Mouse (Mus musculus) heart, adult 11 months (tissue): ENCODE data around the gene Erp44.

ENCODE experiments used
- DNase-seq: peaks from one replicate; pipeline ENCODE4 v3.0.0; 2022

The Erp44 gene

DNA sequence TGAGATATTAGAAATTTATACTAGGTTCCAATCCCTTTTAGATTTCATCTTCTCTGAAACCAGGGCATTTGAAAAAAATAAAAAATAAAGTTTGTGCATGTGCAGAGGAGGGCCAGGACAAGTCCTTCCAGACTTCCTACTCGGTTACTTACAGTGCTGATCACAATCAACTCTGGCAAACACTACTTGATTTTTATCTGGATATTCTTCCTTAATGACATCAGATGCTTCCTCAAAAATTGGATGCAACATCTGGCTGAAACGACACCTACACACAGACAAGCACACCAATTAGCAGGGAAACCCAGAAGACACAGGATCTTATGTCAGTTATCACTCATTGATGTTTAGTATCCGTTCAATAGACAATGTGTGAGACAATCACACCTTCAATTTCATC lies 42.6 kb downstream of the Erp44 start:
- DNase-seq: no peak

DNA sequence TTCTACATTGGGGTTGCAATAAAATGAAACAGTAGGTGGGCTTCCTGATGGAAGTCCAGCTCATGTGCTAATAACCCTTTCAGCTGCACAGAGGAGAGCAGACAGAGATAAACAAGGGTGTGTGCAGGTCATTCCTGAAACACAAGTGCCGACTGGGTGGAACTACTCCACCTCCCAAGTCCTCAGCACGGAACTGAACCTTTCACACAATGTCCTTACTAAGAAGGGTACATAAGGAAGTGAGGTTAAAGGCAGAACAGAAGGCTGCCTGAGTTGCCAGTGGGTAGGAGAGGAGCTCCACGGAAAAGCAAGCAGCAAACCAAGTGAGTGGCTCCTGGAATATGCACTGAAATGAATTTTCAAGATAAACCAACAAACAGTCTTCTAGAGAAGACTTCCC lies 52.6 kb downstream of the Erp44 start:
- no peak for DNase-seq

DNA sequence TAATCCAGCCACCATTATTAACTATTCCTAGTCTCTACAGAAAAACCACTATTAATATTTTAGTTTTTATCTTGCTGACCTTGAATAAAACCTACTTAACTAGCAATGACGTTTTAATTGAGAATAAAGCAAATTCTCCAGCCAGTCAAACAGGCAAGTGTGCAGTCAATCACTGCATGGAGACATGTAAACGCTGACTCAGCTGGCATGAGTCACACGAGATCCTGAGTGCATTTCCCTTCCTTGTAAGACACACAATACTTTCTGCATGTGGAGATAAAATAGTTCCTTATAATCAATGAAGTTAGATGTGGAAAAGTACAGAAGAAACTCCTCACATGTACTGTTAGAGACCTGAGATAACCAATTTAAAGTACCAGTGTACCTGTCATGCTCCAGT lies 53.8 kb downstream of the Erp44 start:
- no peak for DNase-seq

DNA sequence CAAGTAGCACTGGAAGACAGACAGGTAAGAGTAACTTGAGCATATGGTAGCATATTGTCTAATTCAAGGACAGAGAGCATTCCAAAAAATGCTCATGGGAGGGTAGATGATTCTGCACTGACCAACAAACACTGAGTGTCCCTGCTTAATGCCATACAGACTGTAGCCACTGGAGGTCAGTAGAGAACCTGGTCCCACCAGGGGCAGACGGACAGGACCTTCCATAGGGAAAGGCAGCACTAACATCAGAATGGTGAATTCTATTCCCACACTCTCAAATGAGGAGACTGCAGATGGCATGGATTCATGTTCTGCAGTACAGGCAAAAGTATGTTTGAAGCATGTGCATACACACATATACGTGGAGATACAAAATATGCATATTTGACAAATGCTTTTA lies 54.2 kb downstream of the Erp44 start:
- peak; percentile 90 for DNase-seq

DNA sequence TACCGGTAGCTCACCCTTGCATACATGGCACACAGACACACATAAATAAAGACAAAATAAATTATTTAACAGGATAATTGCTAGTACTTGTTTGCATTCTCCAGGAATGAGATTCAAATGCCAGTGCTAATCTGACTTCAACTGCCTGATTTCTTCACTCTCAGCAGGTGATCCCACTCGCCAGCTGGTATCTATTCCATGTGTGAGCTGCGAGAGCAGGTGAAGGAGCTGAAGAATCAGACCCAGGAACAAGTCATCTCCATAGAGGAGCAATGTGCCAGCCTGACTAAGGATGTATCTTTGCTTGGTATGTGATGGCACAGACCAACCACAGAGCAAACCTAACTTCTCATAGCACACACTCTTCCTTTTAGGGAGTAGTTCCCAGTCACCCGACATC lies 75.8 kb downstream of the Erp44 start:
- no peak for DNase-seq

DNA sequence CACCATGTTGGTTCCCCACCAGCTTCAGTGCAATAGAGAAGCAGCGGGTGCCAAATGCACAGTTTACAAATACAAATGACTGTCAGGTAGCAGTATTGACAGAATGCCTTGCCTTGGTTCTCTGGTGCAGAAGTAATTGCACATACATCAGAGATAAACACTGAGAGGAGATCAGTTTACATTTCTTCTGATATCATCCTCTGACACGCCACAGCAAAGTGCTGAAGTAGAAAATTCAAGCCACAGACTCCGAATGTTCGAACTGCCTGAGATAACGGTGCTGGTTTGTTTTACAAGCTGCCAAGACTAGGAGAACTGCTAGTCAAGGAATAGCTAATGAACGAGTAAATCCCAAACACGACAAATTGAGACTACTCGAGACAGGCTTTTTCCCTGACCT lies 80.9 kb downstream of the Erp44 start:
- peak; percentile 68 for DNase-seq

DNA sequence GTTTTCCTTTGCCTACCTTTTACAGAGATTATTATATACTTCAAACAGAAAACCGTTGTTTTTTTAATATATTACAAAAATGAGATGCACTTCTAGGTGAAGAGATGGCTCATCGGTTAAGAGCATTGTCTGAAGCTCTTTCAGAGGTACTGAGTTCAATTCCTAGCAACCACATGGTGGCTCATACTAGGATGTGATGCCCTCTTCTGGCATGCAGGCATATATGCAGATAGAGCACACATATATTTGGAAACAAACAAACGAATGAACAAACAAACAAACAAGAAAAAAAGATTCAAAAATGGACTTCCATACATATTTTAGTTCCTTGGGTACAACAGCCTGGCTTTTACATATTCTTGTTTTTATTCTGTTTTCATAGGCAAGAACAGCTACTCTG lies 81.4 kb downstream of the Erp44 start:
- DNase-seq: no peak

DNA sequence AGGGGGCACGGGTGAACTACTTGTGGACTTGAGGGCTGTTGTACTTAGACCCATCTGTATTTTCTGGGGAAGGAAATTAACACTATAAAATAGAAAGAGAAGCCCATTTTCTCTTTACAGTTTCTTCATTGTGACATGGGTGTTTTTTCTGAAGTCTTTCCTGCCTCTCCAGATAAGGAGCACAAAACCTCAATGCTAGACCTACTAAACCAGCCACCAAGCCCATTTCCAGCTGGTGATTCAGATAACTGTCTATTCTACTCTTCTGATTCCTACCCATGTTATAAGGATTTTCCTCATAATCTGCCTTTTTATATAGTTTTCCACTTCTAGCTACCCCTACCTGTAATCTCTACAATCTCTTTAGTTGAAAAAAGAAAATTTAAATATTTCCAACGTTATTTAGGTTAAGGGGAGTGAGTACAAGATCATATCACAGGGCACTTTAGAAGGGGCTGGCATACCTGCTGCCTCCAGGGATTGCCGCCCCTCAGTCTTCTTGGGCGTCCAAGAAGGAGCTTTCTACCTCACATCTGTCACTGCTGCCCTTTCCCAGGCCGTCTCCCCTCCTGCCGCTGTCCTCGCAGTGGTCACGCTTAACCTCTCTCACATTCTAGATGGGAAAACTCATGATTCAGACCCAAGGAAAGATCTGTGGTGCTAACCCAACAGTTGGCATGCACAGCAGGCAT lies 97.1 kb downstream of the Erp44 start:
- no peak for DNase-seq

DNA sequence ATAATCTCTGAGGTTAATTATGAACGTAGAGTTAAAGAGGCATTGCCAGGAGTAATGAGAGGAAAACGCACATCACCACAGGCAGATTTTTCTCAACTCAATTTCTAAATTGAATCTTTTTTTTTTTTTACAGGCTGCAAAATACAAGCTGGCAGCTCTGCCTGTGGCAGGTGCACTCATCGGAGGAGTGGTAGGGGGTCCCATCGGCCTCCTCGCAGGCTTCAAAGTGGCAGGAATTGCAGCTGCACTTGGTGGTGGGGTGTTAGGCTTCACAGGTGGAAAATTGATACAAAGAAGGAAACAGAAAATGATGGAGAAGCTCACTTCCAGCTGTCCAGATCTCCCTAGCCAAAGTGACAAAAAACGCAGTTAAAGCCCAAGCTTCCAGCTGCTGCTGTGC lies 98.0 kb downstream of the Erp44 start:
- no peak for DNase-seq

DNA sequence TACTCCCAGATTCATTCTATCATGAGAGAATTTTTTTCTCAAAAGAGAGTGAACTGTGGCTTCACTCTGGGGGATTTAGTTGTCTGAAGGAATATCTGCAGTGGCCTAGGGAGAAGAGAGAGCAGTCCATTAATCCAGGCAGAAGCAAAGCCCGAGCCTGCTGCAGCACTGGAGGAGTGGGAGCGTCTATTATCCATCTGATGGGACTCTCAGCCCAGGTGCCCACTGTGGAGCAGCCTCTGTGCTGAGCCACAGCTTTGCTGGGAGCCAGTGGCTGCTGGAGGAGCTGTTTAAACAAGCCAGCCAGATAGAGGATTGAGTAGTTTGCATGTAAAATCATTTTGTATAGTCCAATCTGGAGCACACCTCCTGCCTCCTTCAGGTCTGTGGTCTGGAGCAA lies 98.4 kb downstream of the Erp44 start:
- DNase-seq: no peak

DNA sequence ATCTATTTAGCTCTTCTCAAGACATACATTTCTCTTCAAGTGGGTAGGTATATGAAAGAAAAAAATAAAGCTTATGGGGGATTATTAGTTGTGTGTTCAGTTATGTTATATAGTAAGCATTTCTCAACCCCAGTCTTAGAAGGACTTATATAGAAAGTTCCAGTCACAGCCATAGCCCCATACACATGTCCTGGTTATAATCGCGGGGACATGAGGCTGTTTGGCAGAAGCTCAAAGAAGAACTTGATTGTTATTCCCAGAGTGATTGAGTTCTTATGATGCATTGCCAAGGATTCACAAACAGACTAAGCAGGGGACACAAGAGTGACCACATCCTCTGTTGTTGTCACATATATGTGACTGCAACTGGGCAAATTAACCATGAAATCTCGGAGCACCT lies 103.7 kb downstream of the Erp44 start:
- DNase-seq: no peak

DNA sequence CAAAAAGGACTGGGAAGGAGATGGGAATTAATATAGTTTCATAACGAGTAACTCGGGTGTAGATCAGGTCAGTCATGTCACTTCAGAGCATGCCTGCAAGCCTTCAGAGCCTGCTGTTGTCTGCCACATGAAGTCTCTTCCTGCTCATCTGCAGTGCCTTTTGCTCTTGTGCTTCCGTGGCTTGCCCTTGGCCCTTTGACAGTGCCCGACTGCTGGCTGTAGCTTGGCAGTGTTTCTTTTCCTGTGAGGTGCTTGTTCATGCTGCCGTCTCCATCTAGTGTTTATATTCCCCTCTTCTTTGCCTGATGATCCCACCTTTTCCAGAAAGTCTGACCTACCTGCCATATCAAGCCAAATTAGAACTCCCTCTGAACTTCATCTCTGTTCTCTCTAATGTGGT lies 115.5 kb downstream of the Erp44 start:
- peak; percentile 82 for DNase-seq

DNA sequence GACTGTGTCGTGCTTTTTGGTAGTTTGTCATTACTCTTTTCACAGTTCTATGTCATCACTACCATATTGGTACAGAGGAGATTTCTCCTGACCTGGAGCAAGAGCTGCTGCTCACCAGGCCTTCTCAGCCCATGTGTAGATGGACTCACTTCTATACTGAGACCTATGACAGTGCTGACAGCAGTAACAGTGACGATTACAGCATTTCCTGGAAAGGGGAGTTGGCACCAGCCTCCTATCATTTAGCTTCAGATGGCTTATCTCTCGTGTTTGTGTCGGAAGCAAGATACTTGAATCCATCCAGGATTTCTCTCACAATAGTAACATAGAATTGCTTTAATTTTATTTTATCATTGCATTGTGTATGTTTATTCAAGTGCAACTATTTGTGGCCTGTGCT lies 119.0 kb downstream of the Erp44 start:
- peak; percentile 25 for DNase-seq

DNA sequence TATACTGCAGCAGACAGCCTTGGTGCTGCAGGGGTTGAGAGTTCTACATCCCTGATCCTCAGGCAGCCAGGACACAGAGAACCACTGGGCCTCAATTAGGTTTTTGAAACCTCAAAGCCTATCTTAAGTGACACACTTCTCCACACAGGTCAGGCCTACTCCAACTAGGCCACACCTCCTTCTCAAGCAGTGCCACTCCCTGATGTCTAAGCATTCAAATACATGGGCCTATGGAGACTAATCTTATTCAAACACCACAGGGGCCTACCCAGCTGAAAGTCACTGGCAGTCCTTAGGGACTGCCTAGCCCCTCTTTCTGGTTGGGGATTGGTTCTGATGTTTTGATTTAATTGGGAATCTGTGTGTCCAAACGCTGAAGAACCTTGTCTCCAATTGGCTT lies 123.5 kb downstream of the Erp44 start:
- no peak for DNase-seq

DNA sequence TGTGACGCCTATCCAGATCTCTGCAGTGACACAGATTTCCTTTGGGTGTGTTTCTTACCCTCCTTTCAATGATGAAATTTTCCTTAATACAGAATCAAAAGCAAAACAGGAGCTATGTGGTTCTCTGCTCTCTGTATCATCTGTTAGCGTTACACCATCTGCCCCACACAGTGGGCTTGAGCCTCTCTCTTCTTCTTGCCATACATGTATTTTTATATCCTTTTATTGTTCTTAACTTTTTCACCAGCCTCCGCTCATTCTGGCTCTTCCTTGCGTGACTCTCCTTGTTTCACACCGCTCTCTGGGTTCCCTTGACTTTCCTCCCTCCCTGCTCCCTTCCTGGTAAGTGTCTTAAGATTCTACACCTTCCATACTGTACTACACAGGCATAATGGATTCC lies 126.1 kb downstream of the Erp44 start:
- no peak for DNase-seq

DNA sequence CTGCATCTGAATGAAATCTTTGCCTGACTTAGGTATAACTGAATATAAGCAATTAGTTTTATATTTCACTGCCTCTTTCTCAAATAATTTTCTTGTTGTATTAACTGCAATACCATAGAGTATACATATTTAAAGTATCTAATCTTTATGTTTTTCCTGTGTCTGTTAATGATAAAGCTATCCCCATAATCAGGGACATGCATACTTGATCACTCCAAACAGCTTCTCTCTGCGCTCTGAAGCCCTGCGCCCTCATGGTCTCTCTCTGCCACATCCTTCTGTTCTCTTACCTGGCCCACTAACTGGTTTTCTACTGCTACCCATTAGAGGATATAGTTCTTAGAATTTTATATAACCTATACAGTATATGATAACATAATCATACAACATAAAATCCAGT lies 129.9 kb downstream of the Erp44 start:
- peak; percentile 34 for DNase-seq
